Mouse (Mus musculus): Measurements from ENCODE around the gene R3hcc1l. TPM values are rescaled to one million over a fixed set of nuclear protein-coding genes. Genes with fewer than 3 reads are reported as not detected.

Gene R3hcc1l
- polyA plus RNA-seq, 1 experiment from 2014 or later, result 26.9 TPM

- DNase-seq (ENCODE audit: low spot score), result no peak
Observed at GRCm38 (mm10) chr19:42599891-42600290, 81.3 kb downstream of the R3hcc1l start.

GRCm38 (mm10) chr19:42600591-42600990 is 82.0 kb downstream of the R3hcc1l start:
- no peak for DNase-seq (ENCODE audit: low spot score)

DNA sequence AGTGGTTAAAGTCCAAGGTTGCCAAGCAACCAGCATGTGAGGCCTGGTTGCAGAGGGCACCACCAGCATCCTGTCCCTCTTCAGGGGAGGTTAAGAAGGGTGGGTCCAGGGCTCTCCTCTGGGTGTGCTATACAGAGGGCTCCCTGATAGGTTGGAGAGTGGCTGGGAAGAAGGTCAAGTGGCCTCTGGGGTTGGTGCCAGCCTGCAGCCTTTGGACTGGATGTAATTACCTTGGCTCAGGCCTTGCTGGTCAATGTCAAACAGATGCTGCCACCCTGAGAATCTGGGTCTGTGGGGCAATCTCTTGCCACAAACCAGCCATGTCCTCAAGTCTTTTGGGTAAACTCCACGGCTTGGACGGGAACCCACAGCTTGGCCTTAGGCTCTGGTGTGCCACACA is 82.9 kb downstream of the R3hcc1l start:
- no peak for DNase-seq (ENCODE audit: low spot score)

DNA sequence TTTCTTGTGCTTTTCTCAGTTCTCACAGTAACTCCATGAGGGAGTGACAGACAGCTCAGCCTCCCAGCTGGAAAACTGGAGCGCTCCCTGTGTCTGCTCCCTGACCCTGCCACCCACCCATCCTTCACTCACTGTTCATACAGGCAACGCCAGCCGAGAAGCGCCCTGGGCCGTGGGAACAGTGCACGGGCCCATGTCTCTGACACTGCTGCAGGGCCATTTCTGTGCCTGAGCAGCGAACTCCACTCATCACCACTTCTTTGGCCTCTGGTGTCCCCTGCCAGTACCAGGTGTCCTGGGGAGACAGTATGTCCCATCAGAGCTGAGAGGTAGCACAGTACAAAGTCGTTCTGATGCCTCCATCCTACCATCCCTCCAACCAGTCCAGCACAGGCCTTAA is 83.5 kb downstream of the R3hcc1l start:
- no peak for DNase-seq (ENCODE audit: low spot score)

GRCm38 (mm10) chr19:42602576-42602975 is 84.0 kb downstream of the R3hcc1l start:
- DNase-seq (ENCODE audit: low spot score), result no peak

DNA sequence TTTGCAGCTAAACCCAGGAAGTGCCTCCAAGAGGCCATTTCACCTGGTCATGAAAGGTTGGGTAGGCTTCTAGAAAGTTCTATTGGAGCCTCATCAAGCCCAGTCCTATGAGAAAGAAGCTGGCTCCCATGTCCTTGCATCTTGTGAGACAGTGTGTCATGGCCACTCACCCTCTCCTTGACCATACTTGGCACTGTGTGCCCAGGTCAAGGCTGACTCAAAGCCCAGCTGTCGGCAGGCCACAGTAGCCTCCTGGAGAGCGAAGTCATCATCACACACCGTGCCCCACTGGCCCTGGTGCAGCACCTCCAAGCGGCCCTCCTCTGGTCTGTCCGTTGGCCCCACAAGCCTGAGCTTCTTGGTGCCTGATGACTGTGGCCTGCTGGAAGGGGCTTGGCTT is 89.5 kb downstream of the R3hcc1l start:
- DNase-seq (ENCODE audit: low spot score), result no peak

GRCm38 (mm10) chr19:42609716-42610115 is 91.2 kb downstream of the R3hcc1l start:
- no peak for DNase-seq (ENCODE audit: low spot score)

GRCm38 (mm10) chr19:42611746-42612145 is 93.2 kb downstream of the R3hcc1l start:
- DNase-seq (ENCODE audit: low spot score), result no peak

GRCm38 (mm10) chr19:42612654-42613053 is 94.1 kb downstream of the R3hcc1l start, which contains the start of gene Loxl4:
Gene Loxl4, minus strand, starts transcription at chr19:42612813.
- DNase-seq (ENCODE audit: low spot score), result no peak

GRCm38 (mm10) chr19:42613116-42613515 is 94.6 kb downstream of the R3hcc1l start:
- DNase-seq (ENCODE audit: low spot score), result no peak

DNA sequence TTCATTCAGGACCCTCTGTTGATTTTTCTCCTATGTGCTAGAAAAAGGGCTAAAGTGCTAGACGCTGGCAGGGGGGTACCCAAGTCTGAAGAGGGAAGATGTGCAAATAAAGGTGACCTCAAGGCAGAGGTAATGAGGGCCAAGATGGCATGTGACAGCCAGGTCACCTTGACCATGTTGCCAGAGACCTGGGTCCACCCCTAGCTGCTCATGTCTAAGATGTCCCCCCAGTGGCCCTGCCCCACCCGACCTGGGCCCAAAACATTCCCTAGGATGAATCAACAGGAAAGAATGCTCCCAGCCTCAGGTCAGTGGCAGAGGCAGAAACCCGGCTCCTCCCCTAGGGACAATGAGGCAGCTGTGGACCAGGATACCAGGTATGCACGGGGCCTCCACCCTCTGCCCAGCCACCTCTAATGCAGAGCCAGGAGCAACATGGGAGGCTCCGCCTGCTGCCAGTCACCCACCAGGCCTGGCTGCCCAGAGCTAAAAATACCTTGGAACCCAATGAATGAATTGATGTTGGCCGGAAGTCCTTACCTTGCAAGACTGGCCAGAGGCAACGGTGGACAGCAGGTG is 95.2 kb downstream of the R3hcc1l start:
- no peak for DNase-seq (ENCODE audit: low spot score)

DNA sequence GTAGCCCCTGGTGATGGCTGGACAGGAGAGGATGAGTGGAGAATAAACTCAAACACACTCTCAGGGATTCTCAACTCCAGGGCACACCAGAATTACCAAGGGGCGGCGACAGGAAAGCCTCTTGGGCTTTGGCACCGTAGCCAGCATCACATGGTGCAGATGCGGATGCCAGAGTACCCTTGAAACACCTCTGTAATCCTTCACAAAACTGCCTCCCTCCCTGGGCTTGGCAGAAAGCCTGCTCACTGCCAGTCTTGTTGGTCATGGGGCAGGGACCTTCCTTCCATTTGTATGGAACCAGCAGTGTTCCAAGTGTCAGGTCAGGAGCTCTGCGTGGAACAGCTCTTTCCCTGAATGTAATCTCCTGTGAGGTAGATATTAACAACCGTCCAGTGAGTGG is 109.5 kb downstream of the R3hcc1l start:
- DNase-seq (ENCODE audit: low spot score), result no peak

- DNase-seq (ENCODE audit: low spot score), result no peak
Observed at GRCm38 (mm10) chr19:42631541-42631961, 113.0 kb downstream of the R3hcc1l start.

GRCm38 (mm10) chr19:42632301-42632700 is 113.7 kb downstream of the R3hcc1l start:
- DNase-seq (ENCODE audit: low spot score), result no peak

DNA sequence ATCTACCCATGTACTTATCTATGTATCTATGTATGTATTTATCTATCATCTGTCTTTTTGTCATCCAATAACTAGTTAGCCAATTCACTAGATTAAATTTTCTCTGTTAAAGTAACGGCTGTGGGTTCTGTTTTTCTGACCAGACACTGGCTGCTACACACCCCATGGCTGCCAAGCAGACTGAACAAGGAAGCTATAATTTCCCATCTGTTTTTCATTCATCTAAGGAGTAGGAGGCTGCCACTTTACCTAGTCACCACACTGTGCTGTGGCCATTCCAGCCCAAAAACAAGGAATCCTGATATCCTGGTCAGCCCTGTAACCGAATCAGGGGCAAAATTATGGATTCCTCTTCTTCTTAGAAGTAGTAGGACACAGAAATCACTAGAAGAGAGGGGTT is 115.1 kb downstream of the R3hcc1l start:
- no peak for DNase-seq (ENCODE audit: low spot score)

- no peak for DNase-seq (ENCODE audit: low spot score)
Observed at GRCm38 (mm10) chr19:42636631-42637030, 118.1 kb downstream of the R3hcc1l start.

DNA sequence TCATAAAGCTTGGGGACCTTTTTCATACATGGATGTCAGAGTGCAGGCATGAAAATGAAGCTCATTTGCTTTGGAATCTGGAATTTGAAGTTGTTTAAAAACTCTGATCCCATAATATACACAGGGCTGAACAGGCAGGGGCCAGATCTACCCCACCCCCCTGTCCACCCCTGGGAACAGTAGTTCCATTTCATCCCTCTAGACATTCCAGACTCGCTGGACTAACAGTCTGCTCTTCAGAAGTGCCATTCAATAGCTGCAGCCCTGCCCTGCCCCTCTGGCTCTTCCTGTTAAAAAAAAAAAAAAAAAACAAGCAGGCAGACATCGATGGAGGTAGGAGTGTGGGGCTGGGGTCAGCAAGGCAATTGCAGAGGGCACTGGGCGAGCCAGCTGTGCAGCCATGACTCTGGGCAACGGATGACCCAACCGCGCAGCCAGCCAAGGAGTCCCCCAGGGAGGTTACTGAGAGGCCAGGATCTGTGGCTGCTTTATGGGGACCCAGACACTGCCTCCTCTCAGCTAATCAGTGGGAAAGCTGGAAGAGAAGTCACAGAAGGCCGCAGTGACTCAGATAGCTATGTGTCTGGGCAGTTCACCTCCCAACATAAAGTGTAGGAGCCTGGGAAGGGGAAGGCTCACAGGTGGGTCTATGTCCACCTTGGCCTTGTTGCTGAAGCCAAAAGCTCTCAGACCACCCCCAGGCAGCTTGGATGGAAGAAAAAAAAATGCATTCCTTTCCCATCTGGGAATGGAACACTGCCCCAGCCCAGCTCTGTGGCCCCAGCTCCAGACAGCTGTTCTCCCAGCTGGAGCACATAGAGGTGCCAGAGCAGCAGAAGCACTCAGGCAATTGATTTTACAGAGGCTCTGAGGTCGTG is 120.3 kb downstream of the R3hcc1l start:
- DNase-seq (ENCODE audit: low spot score), result no peak

DNA sequence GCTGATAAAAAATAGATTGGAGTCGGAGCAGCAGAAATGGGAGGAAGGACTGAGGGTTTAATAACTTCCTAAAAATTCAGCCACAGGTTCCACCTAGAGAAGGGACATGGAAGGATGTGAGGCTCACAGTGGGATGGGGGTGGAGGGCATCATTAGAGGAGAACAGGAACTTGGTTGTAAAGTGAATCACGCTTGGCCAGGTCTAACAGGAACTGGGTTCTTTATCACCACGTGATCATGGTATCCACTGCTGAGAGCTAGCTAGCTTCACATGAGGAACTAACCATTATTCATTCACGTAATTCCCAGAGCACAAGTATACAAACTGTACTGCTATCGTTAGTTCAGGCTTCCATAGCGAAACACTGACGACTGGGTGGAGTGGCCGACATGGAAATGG is 121.0 kb downstream of the R3hcc1l start:
- no peak for DNase-seq (ENCODE audit: low spot score)

- DNase-seq (ENCODE audit: low spot score), result no peak
Observed at GRCm38 (mm10) chr19:42640211-42640610, 121.7 kb downstream of the R3hcc1l start.

All from thymus, postnatal 0 days (tissue).